Mouse (Mus musculus): ENCODE data around the gene Gm3285.

DNA sequence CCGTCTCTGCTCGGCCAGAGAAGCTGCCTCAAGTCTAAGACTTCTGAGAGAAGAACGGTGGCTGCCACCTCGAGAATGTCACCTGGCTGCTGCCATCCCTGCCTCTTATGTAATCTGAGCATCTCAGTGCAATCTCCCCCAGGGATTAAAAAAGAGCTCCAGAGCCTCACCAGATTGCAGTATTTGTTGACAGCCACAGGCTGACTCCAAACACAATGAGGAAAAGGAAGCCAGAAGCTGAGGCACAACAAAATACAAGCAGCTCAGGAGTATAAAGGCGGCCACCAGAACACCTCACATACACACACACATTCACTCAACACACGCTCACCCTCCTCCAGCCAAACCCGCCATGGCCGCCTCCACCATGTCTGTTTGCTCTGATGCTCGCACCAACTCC, 26.1 kb upstream of the Gm3285 start, which contains the start of gene Krtap10-10:
- TF ChIP-seq POLR2A (IDR thresholded peaks at IDR 0.05; ENCODE audit: low read depth, low read length), result no peak
- no peak for TF ChIP-seq CTCF (IDR thresholded peaks at IDR 0.05; ENCODE audit: extremely low read depth, insufficient read length, insufficient replicate concordance, low read depth, low read length)
